Mouse (Mus musculus) T-helper 17 cell (primary cell): ENCODE data around the gene Ncoa6.

Source experiments
- in situ Hi-C, 2 experiments: fragments of 300-600 bp; cut with MboI, MseI; formaldehyde crosslinking; loops; 1 replicate in 1 of 2; 2 replicates in 1 of 2; pipeline ENCODE4 v1.15.1; 2025; ENCODE audit warnings: high pct_unique_total_duplicates in 2 of 2

The Ncoa6 gene

DNA sequence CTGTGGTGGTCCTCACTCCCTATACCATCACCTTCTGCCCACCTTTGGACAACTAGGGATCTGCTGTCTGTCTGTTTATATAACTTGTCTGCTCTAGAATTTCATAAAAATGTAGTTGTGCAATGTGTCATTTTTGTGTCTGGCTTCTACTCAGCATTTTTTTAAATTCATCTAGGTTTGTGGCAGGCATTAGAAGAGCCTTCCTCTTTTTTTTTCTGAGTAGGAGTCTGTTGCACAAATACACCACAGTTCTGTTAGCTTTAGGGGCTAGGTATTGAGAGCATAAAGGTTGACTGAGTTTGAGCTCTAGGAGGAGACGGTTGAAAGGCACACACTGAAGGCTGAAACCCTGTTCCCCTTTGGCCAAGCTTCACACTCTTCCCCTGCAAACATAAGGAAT is 100.4 kb downstream of the Ncoa6 start:
- in situ Hi-C loops, result no loop called here

DNA sequence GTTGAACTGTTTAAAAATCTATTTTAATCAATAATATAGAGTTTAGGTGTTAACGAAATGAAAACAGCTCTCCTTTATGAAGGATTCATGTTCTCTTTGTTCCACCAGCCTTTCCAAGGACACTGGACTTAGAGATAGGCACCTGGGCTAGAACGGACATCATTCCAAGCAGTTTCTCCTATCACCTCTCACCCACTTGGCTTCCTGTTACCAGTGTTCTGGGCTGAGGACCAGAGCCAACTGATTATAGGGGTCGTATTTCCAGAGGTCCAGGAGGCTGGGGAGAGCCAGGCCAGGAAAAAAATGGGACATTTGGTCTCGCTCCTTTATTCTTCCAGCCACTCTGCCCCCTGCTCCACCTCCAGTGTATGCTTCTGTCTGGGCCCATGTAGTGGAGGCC is 101.2 kb downstream of the Ncoa6 start:
- in situ Hi-C loops, result no loop called here

DNA sequence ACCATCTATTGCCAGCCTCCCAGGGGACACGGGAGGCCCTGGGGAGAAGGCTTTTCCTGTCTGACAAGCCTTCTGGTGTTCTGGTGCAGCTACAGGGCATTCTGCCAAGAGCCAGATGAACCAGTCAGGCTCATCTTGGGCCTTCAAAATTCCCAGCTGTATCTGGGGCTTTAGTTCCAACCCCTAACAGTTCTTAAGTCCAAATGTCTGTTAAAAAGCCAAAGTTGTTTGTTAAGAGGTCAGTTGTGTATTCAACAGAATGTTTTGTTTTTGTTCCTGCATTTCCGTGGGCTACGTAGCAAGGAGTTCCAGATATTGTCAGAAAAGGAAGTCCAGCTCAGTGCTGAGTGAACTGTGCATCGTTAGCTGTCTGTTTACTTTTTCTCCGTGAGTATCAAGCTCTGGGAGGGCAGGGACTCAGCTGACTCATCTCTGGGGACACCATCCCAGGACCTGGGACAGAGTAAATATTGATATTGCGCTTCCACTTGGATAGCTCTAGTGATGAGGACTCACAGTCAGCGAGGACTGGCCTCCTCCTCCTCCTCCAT is 104.3 kb downstream of the Ncoa6 start:
- in situ Hi-C loops, result no loop called here

DNA sequence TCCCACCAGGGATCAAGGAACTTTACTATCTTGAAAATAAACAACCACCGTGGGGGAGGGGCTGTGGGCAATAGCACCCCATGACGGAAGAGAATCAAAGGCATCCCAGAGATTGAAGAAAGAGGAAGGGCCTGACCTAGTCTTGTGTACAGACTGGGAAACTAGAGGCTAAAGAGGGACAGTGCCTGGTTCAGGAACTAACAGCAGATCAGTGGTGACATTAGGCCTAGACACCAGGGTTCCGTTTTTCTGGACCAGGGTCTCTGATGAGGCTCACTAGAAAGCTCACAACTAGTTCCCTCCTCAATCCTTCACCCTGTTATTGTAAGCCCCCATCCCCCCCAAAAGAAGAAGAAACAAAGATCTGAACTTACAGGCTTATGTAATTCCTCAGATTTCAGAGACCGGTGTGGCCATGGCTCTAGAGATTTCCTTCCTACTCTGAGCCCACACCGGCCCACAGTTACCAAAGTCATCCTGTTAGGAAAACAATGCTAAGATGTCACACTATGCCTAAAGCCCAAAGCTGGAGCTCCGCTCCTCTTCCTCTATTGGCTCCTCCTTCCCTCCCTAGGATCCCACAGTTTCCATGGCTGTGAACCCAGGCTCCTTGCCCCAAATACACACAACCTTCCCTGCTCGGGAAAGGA is 105.9 kb downstream of the Ncoa6 start:
- in situ Hi-C loops, result no loop called here

DNA sequence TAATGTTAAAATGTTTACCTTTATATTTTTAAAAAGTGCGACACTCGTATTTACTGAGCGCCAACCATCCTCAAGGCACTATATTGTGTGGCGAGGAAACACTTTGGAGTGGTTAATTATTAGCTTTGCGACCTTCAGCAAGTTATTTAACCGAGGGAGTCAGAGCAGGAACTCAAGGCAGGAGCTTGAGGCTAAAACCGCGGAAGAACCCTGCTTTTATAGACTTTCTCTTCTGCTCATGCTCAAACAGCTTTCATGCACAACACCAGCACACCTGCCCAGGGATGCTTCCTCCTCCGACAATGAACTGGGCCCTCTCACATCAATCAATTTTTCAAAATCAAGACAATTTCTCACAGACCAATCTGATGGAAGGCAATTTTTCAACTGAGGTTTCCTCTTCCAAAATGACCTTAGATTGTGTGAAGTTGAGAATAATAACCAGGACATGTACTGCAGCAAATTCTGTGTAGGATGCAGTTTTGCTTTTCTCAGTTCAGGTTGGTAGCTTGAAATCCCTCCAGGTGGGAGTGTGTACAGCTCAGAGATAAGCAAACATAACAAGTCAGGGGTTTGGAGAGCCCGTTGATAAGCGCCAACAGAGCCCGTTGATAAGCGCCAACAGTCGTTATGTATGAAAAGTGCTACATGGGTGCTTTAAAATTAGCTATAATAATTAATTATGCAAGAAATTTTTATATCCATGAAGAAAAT is 115.9 kb downstream of the Ncoa6 start:
- in situ Hi-C loops, result no loop called here

DNA sequence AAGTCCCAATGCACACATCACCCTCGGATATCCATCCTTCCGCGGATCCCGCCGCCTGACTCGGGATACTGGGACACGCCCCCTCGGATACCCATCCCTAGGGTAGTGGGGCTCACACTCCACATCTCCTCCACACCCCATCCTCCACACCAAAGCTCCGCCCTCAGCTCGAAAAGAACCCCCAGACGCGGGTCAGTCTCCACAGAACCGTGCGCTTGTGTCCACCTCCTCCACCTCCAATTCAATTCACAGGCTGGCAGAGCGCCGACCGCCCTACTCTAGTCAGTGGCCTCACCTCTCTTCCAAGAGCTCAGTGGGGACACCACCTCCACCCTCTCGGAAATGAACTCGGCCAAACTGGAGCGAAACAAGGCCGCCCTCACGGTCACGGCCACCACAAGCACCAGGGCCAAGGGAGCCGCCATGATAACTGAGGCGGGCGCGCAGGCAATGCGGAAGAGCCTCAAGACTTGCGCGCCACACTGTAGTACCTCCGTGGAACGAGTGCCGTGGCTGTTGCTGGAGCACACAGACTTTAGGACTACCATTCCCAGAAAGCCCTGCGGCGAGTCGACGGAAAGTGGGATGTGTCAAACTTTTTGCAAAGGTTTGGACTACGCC is 116.6 kb downstream of the Ncoa6 start, which contains the start of gene Pigu:
Pigu (minus strand) TSS at position 460 of the 621 bp plus-strand sequence.
- in situ Hi-C loops, result no loop called here

DNA sequence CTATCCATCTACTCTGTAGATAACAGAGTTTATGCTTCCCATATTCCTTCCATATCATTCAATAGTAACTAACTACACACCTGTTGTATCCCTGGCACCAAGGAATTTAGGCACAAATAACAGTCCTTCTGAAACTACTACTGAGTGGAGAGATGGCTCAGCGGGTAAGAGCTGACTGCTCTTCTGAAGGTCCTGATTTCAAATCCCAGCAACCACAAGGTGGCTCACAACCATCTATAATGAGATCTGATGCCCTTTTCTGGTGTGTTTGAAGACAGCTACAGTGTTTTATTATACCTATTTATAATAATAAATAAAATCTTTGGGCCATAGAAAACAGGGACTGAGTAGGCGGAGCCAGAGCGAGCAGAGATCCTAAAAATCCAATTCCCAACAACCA is 119.3 kb downstream of the Ncoa6 start:
- in situ Hi-C loops, result no loop called here

DNA sequence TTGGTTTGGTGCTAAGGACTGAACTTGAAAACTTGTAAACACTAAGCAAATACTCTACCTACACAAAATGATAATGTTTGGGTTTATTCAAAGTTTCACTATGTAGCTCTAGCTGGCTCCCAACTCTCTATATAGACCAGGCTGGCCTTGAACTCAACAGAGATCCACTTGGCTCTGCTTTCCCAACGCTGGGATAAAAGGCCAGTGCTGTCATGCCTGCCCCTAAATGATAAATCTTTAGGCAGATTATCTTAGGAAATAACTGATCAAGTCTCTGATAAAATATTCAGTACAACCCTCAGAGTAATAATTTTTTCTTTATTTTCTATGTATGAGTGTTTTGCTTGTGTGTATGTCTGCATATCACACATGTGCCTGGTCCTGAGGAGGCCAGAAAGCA is 127.0 kb downstream of the Ncoa6 start:
- in situ Hi-C loops, result no loop called here
